Mouse (Mus musculus): ENCODE data around the gene Dkkl1. TPM values are rescaled to one million over a fixed set of nuclear protein-coding genes. Genes with fewer than 3 reads are reported as not detected.

Dkkl1 gene
- polyA plus RNA-seq, 1 experiment from 2014 or later: not detected

- no peak overlapping the region for H3K4me2 ChIP-seq (replicated peaks; ENCODE audit: low read depth, low read length)
- no peak for ATAC-seq (ENCODE audit: low FRiP score, low TSS enrichment)
- H3K36me3 ChIP-seq (ENCODE audit: insufficient read depth, low read length): no peaks in the 10 kb centered on the region
- WGBS: 72% methylated on average over 7 of the region's 7 CpGs
- H3K27ac ChIP-seq (ENCODE audit: low read length): no peak overlapping the region
- H3K27me3 ChIP-seq (ENCODE audit: insufficient read depth, low read length): peaks cover 74% of the 10 kb centered on the region
- peaks cover 13% of the 10 kb centered on the region for H3K4me1 ChIP-seq (ENCODE audit: insufficient read depth, low read length)
- no peak overlapping the region for H3K4me3 ChIP-seq (ENCODE audit: low read length)
- no peaks in the 10 kb centered on the region for H3K9me3 ChIP-seq (ENCODE audit: low read length)
- no peak overlapping the region for H3K9ac ChIP-seq (replicated peaks; ENCODE audit: low read length)
These were observed 28.3 kb downstream of the Dkkl1 start for GRCm38 (mm10) chr7:45183672-45184071.

DNA sequence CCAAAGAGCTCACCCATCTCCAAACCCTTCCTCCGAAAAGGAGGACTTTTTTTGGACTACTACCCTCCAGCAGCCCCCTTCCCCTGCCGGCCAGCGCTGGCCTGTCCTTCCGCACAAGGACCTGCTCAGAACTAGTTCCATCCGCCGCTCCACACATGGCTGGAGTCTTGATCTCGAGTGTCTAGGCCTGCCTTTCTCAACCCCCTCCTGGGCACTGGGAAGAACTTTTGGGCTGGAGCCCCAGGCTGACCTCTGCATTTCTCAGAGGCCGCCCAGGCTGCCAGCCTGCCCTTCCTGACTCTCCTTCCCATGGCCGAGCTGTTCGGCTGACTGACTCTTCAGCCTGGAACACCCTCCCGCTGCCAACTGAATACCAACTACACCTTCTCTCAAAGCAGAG is 29.3 kb downstream of the Dkkl1 start:
- ATAC-seq (ENCODE audit: low FRiP score, low TSS enrichment): peak; percentile 69; the same call in 1 of the 2 replicates
- Histone ChIP-seq H3K4me1 (ENCODE audit: insufficient read depth, low read length) (peaks cover 13% of the 10 kb centered on the region), H3K9me3 (ENCODE audit: low read length) (no peaks in the 10 kb centered on the region), H3K27ac (ENCODE audit: low read length) (peak overlapping the region; percentile 36; the same call in 1 of the 2 replicates), H3K36me3 (ENCODE audit: insufficient read depth, low read length) (no peaks in the 10 kb centered on the region), H3K9ac (replicated peaks; ENCODE audit: low read length) (peak overlapping the region; percentile 37), H3K4me2 (replicated peaks; ENCODE audit: low read depth, low read length) (peak overlapping the region; percentile 53), H3K4me3 (ENCODE audit: low read length) (peak overlapping the region; percentile 38), H3K27me3 (ENCODE audit: insufficient read depth, low read length) (peaks cover 85% of the 10 kb centered on the region)
- WGBS: 7% methylated on average over 11 of the region's 11 CpGs

DNA sequence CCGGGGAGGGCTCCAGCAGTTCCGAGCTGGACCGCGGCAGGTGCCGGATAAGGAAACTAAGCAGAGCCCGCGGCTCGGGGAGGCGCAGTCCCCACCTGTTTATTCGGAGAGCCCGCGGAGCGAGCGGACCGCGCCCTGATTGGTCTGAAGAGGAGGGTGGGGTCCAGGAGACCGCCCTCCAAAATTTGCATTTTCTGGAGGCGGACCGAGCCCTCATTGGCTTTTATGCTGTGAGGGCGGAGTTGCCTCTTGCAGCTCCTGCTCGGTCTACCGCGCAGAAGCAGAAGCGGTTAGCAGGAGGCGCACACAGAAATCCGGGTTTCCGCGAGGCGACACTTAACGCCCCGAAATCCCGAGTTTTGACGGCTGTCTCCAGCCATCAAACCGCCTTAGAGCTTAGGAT is 29.7 kb downstream of the Dkkl1 start:
- peaks cover 89% of the 10 kb centered on the region for H3K27me3 ChIP-seq (ENCODE audit: insufficient read depth, low read length)
- ATAC-seq (ENCODE audit: low FRiP score, low TSS enrichment): peak; percentile 96
- no peaks in the 10 kb centered on the region for H3K36me3 ChIP-seq (ENCODE audit: insufficient read depth, low read length)
- peak overlapping the region; percentile 53 for H3K4me2 ChIP-seq (replicated peaks; ENCODE audit: low read depth, low read length)
- H3K27ac ChIP-seq (ENCODE audit: low read length): peak overlapping the region; percentile 36; the same call in 1 of the 2 replicates
- H3K4me3 ChIP-seq (ENCODE audit: low read length): peak overlapping the region; percentile 38
- H3K9me3 ChIP-seq (ENCODE audit: low read length): no peaks in the 10 kb centered on the region
- under 1% methylated on average over 34 of the region's 34 CpGs for WGBS
- peak overlapping the region; percentile 37 for H3K9ac ChIP-seq (replicated peaks; ENCODE audit: low read length)
- peaks cover 13% of the 10 kb centered on the region for H3K4me1 ChIP-seq (ENCODE audit: insufficient read depth, low read length)

- Histone ChIP-seq H3K9me3 (ENCODE audit: low read length) (no peaks in the 10 kb centered on the region), H3K27me3 (ENCODE audit: insufficient read depth, low read length) (peaks cover 92% of the 10 kb centered on the region), H3K9ac (replicated peaks; ENCODE audit: low read length) (no peak overlapping the region), H3K27ac (ENCODE audit: low read length) (no peak overlapping the region), H3K4me1 (ENCODE audit: insufficient read depth, low read length) (peaks cover 14% of the 10 kb centered on the region), H3K4me2 (replicated peaks; ENCODE audit: low read depth, low read length) (peak overlapping the region; percentile 53; the same call in 1 of the 2 replicates), H3K36me3 (ENCODE audit: insufficient read depth, low read length) (no peaks in the 10 kb centered on the region), H3K4me3 (ENCODE audit: low read length) (peak overlapping the region; percentile 15; the same call in 1 of the 2 replicates)
- no peak; the same call in 1 of the 2 replicates for ATAC-seq (ENCODE audit: low FRiP score, low TSS enrichment)
- 4% methylated on average over 33 of the region's 35 CpGs for WGBS
These were observed 30.4 kb downstream of the Dkkl1 start for GRCm38 (mm10) chr7:45181540-45181939.

DNA sequence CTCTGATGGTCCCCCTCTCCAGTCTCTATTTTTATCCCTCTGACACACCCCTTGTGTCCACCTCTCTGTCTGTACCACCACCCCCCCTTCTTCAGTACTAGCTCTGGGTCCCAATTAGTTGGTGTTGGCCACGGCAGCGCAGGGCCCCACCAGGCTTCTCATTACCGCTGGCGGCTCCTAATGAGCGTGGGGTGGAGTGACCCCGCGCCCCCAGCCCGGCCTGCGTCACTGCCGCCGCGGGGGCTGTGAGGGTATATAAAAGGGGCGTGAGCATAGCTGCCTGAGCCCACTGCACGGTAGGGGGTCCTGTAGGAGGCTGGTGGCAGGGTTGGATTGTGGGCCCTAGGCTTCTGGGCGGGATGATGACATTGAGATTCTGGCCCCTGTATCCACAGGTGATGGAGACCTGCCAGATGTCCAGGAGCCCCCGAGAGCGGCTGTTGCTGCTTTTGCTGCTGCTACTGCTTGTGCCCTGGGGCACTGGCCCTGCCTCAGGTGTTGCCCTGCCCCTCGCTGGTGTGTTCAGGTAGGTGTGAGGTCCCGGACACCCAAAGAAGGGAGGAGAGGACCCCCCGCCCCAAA is 31.0 kb downstream of the Dkkl1 start, which contains the start of gene Pth2:
Gene Pth2 (plus strand): TSS at position 100 of the 582 bp plus-strand sequence.
- ATAC-seq (ENCODE audit: low FRiP score, low TSS enrichment): no peak
- Histone ChIP-seq H3K27ac (ENCODE audit: low read length) (no peak within 1 kb of the TSS), H3K4me1 (ENCODE audit: insufficient read depth, low read length) (peaks cover 20% of the 10 kb centered on the region), H3K9me3 (ENCODE audit: low read length) (no peaks in the 10 kb centered on the region), H3K4me3 (ENCODE audit: low read length) (peak within 1 kb of the TSS; percentile 15; the same call in 1 of the 2 replicates), H3K4me2 (replicated peaks; ENCODE audit: low read depth, low read length) (peak within 1 kb of the TSS; percentile 53; the same call in 1 of the 2 replicates), H3K36me3 (ENCODE audit: insufficient read depth, low read length) (no peaks in the 10 kb centered on the region), H3K9ac (replicated peaks; ENCODE audit: low read length) (no peak within 1 kb of the TSS), H3K27me3 (ENCODE audit: insufficient read depth, low read length) (peaks cover 96% of the 10 kb centered on the region)
- WGBS: 13% methylated on average over 19 of the region's 20 CpGs

GRCm38 (mm10) chr7:45179469-45179868 is 32.5 kb downstream of the Dkkl1 start, which contains the start of gene Gfy:
Gfy (minus strand) TSS chr7:45179569.
- 36% methylated on average over 7 of the region's 7 CpGs for WGBS
- no peak within 1 kb of the TSS for H3K27ac ChIP-seq (ENCODE audit: low read length)
- no peak within 1 kb of the TSS for H3K4me2 ChIP-seq (replicated peaks; ENCODE audit: low read depth, low read length)
- ATAC-seq (ENCODE audit: low FRiP score, low TSS enrichment): no peak
- H3K9ac ChIP-seq (replicated peaks; ENCODE audit: low read length): no peak within 1 kb of the TSS
- H3K4me1 ChIP-seq (ENCODE audit: insufficient read depth, low read length): peaks cover 27% of the 10 kb centered on the region
- H3K4me3 ChIP-seq (ENCODE audit: low read length): no peak within 1 kb of the TSS
- H3K36me3 ChIP-seq (ENCODE audit: insufficient read depth, low read length): no peaks in the 10 kb centered on the region
- peaks cover 99% of the 10 kb centered on the region for H3K27me3 ChIP-seq (ENCODE audit: insufficient read depth, low read length)
- H3K9me3 ChIP-seq (ENCODE audit: low read length): no peaks in the 10 kb centered on the region

GRCm38 (mm10) chr7:45178550-45178949 is 33.4 kb downstream of the Dkkl1 start:
- H3K4me2 ChIP-seq (replicated peaks; ENCODE audit: low read depth, low read length): no peak overlapping the region
- H3K4me3 ChIP-seq (ENCODE audit: low read length): no peak overlapping the region
- H3K9ac ChIP-seq (replicated peaks; ENCODE audit: low read length): no peak overlapping the region
- no peaks in the 10 kb centered on the region for H3K9me3 ChIP-seq (ENCODE audit: low read length)
- peaks cover 27% of the 10 kb centered on the region for H3K4me1 ChIP-seq (ENCODE audit: insufficient read depth, low read length)
- H3K27ac ChIP-seq (ENCODE audit: low read length): no peak overlapping the region
- no peak for ATAC-seq (ENCODE audit: low FRiP score, low TSS enrichment)
- no peaks in the 10 kb centered on the region for H3K36me3 ChIP-seq (ENCODE audit: insufficient read depth, low read length)
- 23% methylated on average over 7 of the region's 7 CpGs for WGBS
- peaks cover 97% of the 10 kb centered on the region for H3K27me3 ChIP-seq (ENCODE audit: insufficient read depth, low read length)

- H3K9me3 ChIP-seq (ENCODE audit: low read length): no peaks in the 10 kb centered on the region
- H3K27ac ChIP-seq (ENCODE audit: low read length): no peak overlapping the region
- 1% methylated on average over 23 of the region's 31 CpGs for WGBS
- peak overlapping the region; percentile 28 for H3K4me3 ChIP-seq (ENCODE audit: low read length)
- peaks cover 86% of the 10 kb centered on the region for H3K27me3 ChIP-seq (ENCODE audit: insufficient read depth, low read length)
- ATAC-seq (ENCODE audit: low FRiP score, low TSS enrichment): no peak
- no peak overlapping the region for H3K9ac ChIP-seq (replicated peaks; ENCODE audit: low read length)
- H3K4me2 ChIP-seq (replicated peaks; ENCODE audit: low read depth, low read length): peak overlapping the region; percentile 41
- H3K4me1 ChIP-seq (ENCODE audit: insufficient read depth, low read length): peaks cover 14% of the 10 kb centered on the region
- no peaks in the 10 kb centered on the region for H3K36me3 ChIP-seq (ENCODE audit: insufficient read depth, low read length)
These were observed 35.6 kb downstream of the Dkkl1 start for GRCm38 (mm10) chr7:45176356-45176755.

GRCm38 (mm10) chr7:45175929-45176328 is 36.0 kb downstream of the Dkkl1 start:
- Histone ChIP-seq H3K9me3 (ENCODE audit: low read length) (no peaks in the 10 kb centered on the region), H3K27ac (ENCODE audit: low read length) (no peak overlapping the region), H3K4me2 (replicated peaks; ENCODE audit: low read depth, low read length) (peak overlapping the region; percentile 41), H3K4me1 (ENCODE audit: insufficient read depth, low read length) (peaks cover 14% of the 10 kb centered on the region; the same call in 1 of the 2 replicates), H3K9ac (replicated peaks; ENCODE audit: low read length) (no peak overlapping the region), H3K4me3 (ENCODE audit: low read length) (peak overlapping the region; percentile 28), H3K27me3 (ENCODE audit: insufficient read depth, low read length) (peaks cover 82% of the 10 kb centered on the region), H3K36me3 (ENCODE audit: insufficient read depth, low read length) (no peaks in the 10 kb centered on the region)
- no peak for ATAC-seq (ENCODE audit: low FRiP score, low TSS enrichment)
- WGBS: under 1% methylated on average over 23 of the region's 23 CpGs

GRCm38 (mm10) chr7:45175398-45175797 is 36.5 kb downstream of the Dkkl1 start:
- H3K9me3 ChIP-seq (ENCODE audit: low read length): peaks cover 1% of the 10 kb centered on the region
- 3% methylated on average over 13 of the region's 13 CpGs for WGBS
- no peak overlapping the region for H3K4me3 ChIP-seq (ENCODE audit: low read length)
- no peaks in the 10 kb centered on the region for H3K36me3 ChIP-seq (ENCODE audit: insufficient read depth, low read length)
- peaks cover 14% of the 10 kb centered on the region; the same call in 1 of the 2 replicates for H3K4me1 ChIP-seq (ENCODE audit: insufficient read depth, low read length)
- ATAC-seq (ENCODE audit: low FRiP score, low TSS enrichment): no peak
- no peak overlapping the region for H3K4me2 ChIP-seq (replicated peaks; ENCODE audit: low read depth, low read length)
- H3K27me3 ChIP-seq (ENCODE audit: insufficient read depth, low read length): peaks cover 77% of the 10 kb centered on the region
- no peak overlapping the region for H3K27ac ChIP-seq (ENCODE audit: low read length)
- H3K9ac ChIP-seq (replicated peaks; ENCODE audit: low read length): no peak overlapping the region

All from kidney, embryonic 16.5 days (tissue).